Mouse (Mus musculus): ENCODE results near the gene Dstn.

Gene Dstn

DNA sequence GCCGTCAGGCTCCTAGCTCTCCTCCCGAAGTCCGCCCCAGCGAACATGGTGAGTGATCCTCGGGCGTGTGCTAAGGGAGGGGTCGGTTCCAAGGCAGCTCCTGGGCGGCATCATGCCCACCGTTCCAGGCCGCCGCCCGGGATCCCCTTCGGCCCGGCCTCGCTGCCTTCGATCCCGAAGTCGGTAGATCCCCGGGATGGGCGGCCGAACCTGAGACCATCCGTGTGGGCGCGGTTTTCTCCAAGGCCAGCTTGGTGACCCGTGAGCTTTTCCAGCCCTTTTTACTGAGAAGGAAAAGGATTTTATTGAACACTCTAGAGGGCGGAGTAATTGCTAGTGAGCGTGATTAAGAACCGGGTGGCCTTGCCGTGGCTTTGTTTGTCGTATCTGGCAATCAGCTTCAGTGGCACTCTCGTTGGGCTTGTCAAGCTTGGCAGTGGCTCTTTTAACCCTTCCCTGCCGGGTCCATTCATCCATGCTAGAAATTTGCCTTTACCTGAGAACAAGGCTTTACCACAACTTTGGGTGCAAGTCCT lies 548 bp downstream of the Dstn start:
- DNase-seq (ENCODE audit: extremely low read depth, low read depth, low spot score): no peak

GRCm38 (mm10) chr2:143916229-143916628 lies 1.1 kb downstream of the Dstn start:
- DNase-seq (ENCODE audit: extremely low read depth, low read depth, low spot score): no peak

GRCm38 (mm10) chr2:143917622-143918021 lies 2.5 kb downstream of the Dstn start:
- DNase-seq (ENCODE audit: extremely low read depth, low read depth, low spot score): no peak

DNA sequence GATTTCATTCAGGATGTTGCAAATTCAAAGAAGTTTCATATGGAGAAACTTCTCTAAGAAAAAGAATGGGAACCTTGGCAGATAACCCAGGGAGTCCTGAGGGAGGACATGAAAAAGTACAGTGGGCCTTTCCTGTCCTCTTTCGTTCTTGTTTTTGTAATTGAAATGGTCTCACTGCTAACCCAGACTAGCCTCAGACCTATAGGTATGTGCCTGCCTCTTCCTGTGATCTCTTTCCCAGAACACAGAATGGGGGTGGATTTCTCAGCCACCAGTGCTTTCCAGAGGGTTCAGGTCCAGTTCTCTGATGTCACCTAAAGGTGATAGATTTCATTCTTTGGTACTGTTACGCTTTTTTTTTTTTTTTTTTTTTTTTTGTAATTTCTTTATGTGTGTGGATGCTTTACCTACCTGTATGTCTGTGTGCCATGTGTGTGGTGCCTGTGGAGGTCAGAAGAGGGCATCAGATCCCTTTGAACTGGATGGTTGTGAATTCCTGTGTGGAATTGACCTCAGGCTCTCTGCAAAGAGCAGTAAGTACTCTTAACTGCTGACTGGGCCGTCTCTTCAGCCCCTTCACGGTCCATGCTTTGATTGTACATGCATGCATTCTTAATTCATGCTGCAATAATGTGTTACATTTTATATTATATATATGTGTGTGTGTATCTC lies 3.8 kb downstream of the Dstn start:
- no peak for DNase-seq (ENCODE audit: extremely low read depth, low read depth, low spot score)

- DNase-seq (ENCODE audit: extremely low read depth, low read depth, low spot score): no peak
These were observed 9.0 kb downstream of the Dstn start for GRCm38 (mm10) chr2:143924085-143924484.

DNA sequence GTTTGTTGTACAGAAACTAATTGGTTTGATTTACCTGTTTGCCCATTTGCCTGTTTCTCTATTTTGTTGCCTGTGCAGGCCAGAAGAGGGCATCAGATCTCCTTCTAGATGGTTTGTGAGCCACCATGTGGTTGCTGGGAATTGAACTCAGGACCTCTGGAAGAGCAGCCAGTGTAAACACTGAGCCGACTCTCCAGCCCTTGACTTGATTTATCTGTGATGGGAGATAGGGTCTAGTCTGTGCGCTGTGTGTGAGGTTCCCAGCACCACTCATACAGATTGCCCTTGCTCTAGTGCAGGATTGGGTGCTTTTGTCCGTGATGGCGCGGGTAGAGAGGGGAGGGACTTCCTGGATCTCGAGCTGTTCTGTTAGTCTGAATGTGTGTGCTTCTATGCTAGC lies 10.7 kb downstream of the Dstn start:
- DNase-seq (ENCODE audit: extremely low read depth, low read depth, low spot score): no peak

DNA sequence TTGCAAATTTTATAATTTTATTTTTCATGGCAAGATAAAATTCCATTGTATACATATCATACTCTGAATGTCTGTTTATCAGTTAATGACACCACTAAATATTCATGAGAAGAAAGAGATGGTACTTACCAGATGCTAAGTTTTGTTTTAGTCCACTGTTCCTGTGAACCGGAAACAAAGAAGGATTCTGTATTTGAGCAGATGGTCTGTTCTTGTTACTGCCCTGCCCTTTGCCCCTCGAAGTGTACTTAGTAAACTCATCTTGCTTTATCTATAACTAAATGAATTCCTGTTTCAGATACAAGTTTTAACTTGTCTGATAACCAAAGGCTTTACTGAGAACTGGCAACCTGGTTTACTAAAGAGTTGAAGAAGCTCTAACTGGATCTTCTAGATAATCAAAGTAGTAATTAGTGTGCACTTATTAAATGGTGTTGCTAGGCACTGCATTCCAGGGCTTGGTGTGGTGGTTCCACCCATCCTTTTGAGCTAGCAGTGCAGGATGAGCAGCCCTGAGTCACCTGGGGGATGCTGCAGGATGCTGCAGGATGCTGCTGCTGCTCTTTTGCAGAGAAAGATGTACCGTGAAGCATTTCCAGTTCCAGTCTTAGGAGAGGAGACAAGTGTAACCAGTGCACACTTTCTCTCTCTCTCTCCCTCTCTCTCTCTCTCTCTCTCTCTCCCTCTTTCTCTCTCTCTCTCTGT lies 14.6 kb downstream of the Dstn start:
- DNase-seq (ENCODE audit: extremely low read depth, low read depth, low spot score): no peak

DNA sequence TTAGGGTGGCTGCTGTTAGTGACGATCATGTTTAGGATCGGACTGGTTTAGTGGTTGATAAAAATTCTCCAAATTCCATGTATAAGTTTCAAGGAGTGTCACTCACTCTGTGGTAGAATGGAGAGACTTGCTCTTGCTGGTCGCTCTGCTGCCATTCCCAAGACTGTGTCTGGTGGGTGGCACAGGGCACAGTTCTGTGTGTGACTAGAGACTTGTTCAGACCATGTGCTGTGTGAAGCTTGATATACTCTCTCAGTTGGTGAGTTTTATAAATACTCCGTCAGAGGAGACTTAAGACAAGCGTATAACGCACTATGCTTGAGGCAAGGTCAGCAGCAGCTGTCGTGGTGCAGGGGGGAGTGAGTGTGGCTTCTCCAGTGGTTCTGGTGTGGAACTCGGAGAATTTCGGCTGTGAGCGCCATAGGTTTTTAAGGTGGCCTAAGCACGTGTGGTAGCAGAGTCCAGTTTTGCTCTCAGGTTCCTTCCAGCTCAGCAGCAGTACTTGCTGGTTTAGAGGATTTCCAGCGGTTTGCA lies 17.3 kb downstream of the Dstn start:
- DNase-seq (ENCODE audit: extremely low read depth, low read depth, low spot score): no peak

DNA sequence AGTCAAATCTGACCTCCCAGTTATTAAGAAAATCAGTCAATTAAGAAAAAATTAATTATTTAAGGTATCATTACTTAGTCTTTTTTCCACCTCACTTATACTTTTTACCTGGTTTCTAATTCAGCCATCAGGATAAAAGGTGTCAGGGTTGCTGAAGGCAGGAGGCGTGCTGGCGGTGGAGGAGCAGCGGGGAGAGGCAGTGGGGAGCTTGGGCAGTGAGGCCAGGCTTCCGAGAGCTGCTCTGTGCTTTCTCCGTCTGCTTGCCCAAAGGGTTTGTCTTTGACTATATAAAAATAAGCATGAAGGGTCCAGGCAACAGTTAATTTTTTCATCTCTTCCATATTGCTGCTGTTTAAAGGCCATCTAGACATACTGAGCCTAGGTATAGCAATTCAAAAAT lies 18.4 kb downstream of the Dstn start:
- no peak for DNase-seq (ENCODE audit: extremely low read depth, low read depth, low spot score)

GRCm38 (mm10) chr2:143934439-143934838 lies 19.3 kb downstream of the Dstn start:
- no peak for DNase-seq (ENCODE audit: extremely low read depth, low read depth, low spot score)

DNA sequence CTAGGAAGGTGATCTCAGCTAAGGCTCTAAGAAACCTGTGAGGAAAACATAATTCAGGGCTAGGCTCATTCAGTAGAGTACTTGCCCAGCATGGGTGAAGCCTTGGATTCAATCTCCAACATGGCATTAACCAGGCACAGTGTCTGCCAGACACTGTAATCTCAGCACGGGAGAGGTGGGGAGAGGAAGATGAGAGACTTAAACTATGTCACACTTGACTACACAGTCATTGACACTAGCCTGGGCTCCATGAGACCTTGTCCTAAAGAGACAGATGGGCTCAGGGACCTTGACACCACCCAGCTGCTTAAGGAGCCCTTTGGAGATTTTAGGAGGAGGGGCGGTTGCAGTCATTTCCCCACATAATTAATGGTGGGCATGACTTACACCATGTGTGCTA lies 22.7 kb downstream of the Dstn start:
- no peak for DNase-seq (ENCODE audit: extremely low read depth, low read depth, low spot score)

GRCm38 (mm10) chr2:143940406-143940805 lies 25.3 kb downstream of the Dstn start:
- DNase-seq (ENCODE audit: extremely low read depth, low read depth, low spot score): no peak

GRCm38 (mm10) chr2:143944796-143945195 lies 29.7 kb downstream of the Dstn start:
- DNase-seq (ENCODE audit: extremely low read depth, low read depth, low spot score): no peak

- no peak for DNase-seq (ENCODE audit: extremely low read depth, low read depth, low spot score)
These were observed 30.5 kb downstream of the Dstn start for GRCm38 (mm10) chr2:143945466-143946075.

DNA sequence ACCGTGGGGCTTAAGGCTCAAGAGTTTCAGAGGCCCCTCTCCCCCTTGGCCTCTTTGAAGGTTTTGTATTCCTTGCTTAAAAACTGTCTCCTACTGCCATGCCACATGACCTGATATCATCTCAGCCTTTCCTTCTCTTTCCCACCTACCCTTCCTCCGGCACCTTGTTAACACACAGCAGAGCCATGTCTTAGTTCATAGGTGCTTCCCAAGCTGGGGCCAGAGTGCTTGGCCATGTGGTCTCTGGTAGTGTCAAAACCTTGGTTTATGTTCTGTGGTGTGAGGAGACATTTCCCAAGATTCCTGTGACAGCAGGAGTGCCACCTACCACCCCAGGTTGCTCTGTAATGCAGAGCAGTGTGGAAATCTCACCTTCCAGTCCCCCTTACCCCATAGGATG lies 31.3 kb downstream of the Dstn start:
- no peak for DNase-seq (ENCODE audit: extremely low read depth, low read depth, low spot score)

- DNase-seq (ENCODE audit: extremely low read depth, low read depth, low spot score): no peak
These were observed 32.9 kb downstream of the Dstn start for GRCm38 (mm10) chr2:143947981-143948380.

GRCm38 (mm10) chr2:143948416-143948815 lies 33.3 kb downstream of the Dstn start:
- DNase-seq (ENCODE audit: extremely low read depth, low read depth, low spot score): no peak

GRCm38 (mm10) chr2:143949217-143949616 lies 34.1 kb downstream of the Dstn start:
- no peak for DNase-seq (ENCODE audit: extremely low read depth, low read depth, low spot score)

DNA sequence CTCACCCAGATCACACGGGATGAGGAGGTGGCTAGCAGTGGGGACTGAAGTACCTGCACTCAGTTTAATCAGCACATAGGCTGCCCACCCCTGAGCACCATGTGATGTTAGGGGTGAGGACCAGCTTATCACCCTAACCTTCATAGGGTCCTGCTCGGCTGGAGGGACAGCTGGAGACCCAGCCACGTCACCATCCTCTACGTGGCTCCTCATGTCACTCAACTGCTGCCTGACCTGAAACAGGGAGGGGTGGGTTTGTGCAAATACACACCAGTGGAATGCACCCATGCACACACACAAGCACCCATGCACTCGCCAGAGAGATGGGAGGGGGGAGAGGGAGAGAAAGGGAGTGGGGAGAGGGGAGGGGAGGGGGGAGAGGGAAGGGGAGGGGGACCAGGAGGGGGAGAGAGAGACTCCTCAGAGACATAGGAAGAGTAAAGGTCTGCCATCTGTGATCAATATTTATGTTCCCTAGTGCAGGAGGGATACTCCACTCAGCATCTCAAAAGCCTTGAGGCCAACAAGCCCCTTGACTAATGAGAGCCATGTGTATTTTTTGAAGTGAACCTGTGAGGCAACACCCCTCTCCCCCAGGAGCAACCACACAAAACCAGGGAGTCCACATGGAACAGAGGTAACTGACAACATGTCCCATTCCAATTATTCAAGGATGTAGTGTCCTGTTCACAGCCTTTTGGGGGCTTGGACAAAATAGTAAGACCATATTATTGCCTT lies 35.3 kb downstream of the Dstn start:
- DNase-seq (ENCODE audit: extremely low read depth, low read depth, low spot score): no peak

GRCm38 (mm10) chr2:143951028-143951420 lies 35.9 kb downstream of the Dstn start:
- DNase-seq (ENCODE audit: extremely low read depth, low read depth, low spot score): no peak

All from fat pad, adult 2 months (tissue).